Mouse (Mus musculus) thymus, adult 2 months (tissue): ENCODE results near the gene Gcnt7. TPM values are rescaled to one million over a fixed set of nuclear protein-coding genes. Genes with fewer than 3 reads are reported as not detected.

Source experiments
- DNase-seq: peaks from one replicate; pipeline ENCODE4 v3.0.0; 2021
- H3K27ac ChIP-seq: fragments of 200-500 bp; 2 replicates; pipeline ENCODE4 v1.5.1; 2012; ENCODE audit warnings: low read length, control low read depth; ENCODE audit not compliant: control insufficient read depth, insufficient read depth
- H3K27me3 ChIP-seq: fragments of 200-500 bp; 2 replicates; pipeline ENCODE4 v1.6.1; 2012; ENCODE audit warnings: mild to moderate bottlenecking, low read length, moderate library complexity, mixed read lengths; ENCODE audit not compliant: control insufficient read depth, insufficient read depth
- H3K36me3 ChIP-seq: fragments of 200-500 bp; 2 replicates; pipeline ENCODE4 v1.6.1; 2012; ENCODE audit warnings: mild to moderate bottlenecking, low read length, moderate library complexity; ENCODE audit not compliant: control insufficient read depth, insufficient read depth
- H3K4me1 ChIP-seq: fragments of 200-500 bp; replicated peaks from 2 replicates; pipeline ENCODE4 v1.6.1; 2012; ENCODE audit warnings: low read length; ENCODE audit not compliant: control insufficient read depth, insufficient read depth
- H3K4me3 ChIP-seq: fragments of 200-500 bp; 2 replicates; pipeline ENCODE4 v1.5.1; 2012; ENCODE audit warnings: mild to moderate bottlenecking, low read length, control low read depth, moderate library complexity; ENCODE audit not compliant: control insufficient read depth, insufficient read depth
- CTCF ChIP-seq: fragments of 200-500 bp; IDR thresholded peaks from 2 replicates; pipeline ENCODE4 v1.5.1; 2012; ENCODE audit warnings: mild to moderate bottlenecking, control low read depth, low read length, moderate library complexity, borderline replicate concordance; ENCODE audit not compliant: control insufficient read depth, poor library complexity, insufficient read depth; ENCODE audit errors: extremely low read depth
- POLR2A ChIP-seq: fragments of 200-500 bp; IDR thresholded peaks from 2 replicates; pipeline ENCODE4 v1.6.1; 2012; ENCODE audit warnings: mild to moderate bottlenecking, low read length, control low read depth, moderate library complexity; ENCODE audit not compliant: control insufficient read depth, poor library complexity, insufficient read depth; ENCODE audit errors: extremely low read depth
- WGBS: fragments of 180-500 bp; shearing (Covaris S2); methylation state at CpG from one replicate; pipeline ENCODE4 v1.1.7; 2018; 5-methylcytosine and 5-hydroxymethylcytosine counted together
- polyA plus RNA-seq: library from polyadenylated mRNA; depleted of rRNA; stranded (reverse); fragments of >200 nt; gene quantifications from 2 replicates; pipeline ENCODE4 v1.2.3, GENCODE M21; 2012

The Gcnt7 gene
- polyA plus RNA-seq, 1 experiment: not detected

- WGBS: 94% methylated on average over 4 of the region's 4 CpGs
- Histone ChIP-seq H3K36me3 (peaks cover 59% of the 10 kb centered on the region), H3K27me3 (no peaks in the 10 kb centered on the region), H3K4me1 (peaks cover 19% of the 10 kb centered on the region), H3K27ac (no peak overlapping the region), H3K4me3 (no peak overlapping the region)
- no peak for TF ChIP-seq CTCF
- TF ChIP-seq POLR2A: no peak
- DNase-seq: no peak
Observed at GRCm38 (mm10) chr2:172448329-172448728, 10.1 kb downstream of the Gcnt7 start.

DNA sequence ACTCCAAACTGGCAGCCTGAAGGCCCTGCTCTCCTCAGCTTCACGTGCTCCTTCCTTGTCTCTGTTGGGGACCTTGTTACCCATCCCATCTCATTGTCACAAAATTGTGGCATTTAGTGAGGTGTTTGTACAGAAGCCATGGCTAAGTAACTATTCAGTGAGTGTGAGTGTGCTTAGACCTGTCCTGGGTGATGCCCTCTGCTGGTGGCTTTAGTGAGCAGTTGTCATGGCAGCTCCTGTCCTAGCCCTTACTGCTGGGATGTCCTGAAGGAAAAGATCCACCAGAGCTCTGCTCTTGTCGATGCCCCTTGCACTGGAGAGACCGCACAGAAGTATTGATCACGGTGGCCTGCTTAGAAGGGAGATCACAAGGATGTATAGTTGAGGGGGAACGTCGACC, 11.1 kb downstream of the Gcnt7 start:
- no peaks in the 10 kb centered on the region for H3K27me3 ChIP-seq
- TF ChIP-seq CTCF (0 out of 2 replicates have a peak, but pooled peaks have one; percentile 26), POLR2A (no peak)
- WGBS: 92% methylated on average over 6 of the region's 6 CpGs
- DNase-seq: peak; percentile 52
- H3K4me3 ChIP-seq: no peak overlapping the region
- H3K36me3 ChIP-seq: peaks cover 51% of the 10 kb centered on the region
- H3K27ac ChIP-seq: no peak overlapping the region
- peaks cover 19% of the 10 kb centered on the region for H3K4me1 ChIP-seq

- TF ChIP-seq CTCF (no peak), POLR2A (no peak)
- Histone ChIP-seq H3K27ac (no peak overlapping the region), H3K36me3 (peaks cover 41% of the 10 kb centered on the region), H3K4me1 (peaks cover 17% of the 10 kb centered on the region), H3K27me3 (no peaks in the 10 kb centered on the region), H3K4me3 (no peak overlapping the region)
- WGBS: 96% methylated on average over 4 of the region's 4 CpGs
- no peak for DNase-seq
Observed at GRCm38 (mm10) chr2:172445617-172446016, 12.8 kb downstream of the Gcnt7 start.

- DNase-seq: no peak
- peak overlapping the region; percentile 58; the same call in 1 of the 2 replicates for H3K27ac ChIP-seq
- peaks cover 32% of the 10 kb centered on the region for H3K4me1 ChIP-seq
- 28% methylated on average over 6 of the region's 6 CpGs for WGBS
- peak overlapping the region; percentile 87 for H3K4me3 ChIP-seq
- no peak for TF ChIP-seq CTCF
- TF ChIP-seq POLR2A: no peak
- no peaks in the 10 kb centered on the region for H3K27me3 ChIP-seq
- peaks cover 11% of the 10 kb centered on the region for H3K36me3 ChIP-seq
Observed at GRCm38 (mm10) chr2:172441176-172441575, 17.2 kb downstream of the Gcnt7 start.

DNA sequence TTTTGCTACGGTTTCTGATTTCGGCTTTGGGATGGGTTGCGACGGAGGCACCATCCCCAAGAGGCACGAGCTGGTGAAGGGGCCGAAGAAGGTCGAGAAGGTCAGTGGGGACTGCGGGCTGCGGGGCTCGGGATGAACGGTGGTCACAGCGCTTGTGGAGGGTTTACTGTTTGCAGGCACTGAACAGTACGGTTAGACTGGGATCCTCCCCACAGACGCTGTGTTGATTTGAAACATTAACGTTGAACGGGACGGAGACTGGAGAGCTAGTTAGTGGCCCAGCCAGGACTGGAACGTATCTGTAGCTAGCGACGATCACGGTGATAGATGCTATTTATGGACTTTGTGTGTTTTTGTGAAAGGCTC, 17.8 kb downstream of the Gcnt7 start:
- no peaks in the 10 kb centered on the region for H3K27me3 ChIP-seq
- no peak for DNase-seq
- WGBS: 0% methylated on average over 21 of the region's 21 CpGs
- peaks cover 36% of the 10 kb centered on the region for H3K4me1 ChIP-seq
- H3K27ac ChIP-seq: peak overlapping the region; percentile 58
- TF ChIP-seq POLR2A (no peak), CTCF (no peak)
- H3K36me3 ChIP-seq: peaks cover 6% of the 10 kb centered on the region
- H3K4me3 ChIP-seq: peak overlapping the region; percentile 87

DNA sequence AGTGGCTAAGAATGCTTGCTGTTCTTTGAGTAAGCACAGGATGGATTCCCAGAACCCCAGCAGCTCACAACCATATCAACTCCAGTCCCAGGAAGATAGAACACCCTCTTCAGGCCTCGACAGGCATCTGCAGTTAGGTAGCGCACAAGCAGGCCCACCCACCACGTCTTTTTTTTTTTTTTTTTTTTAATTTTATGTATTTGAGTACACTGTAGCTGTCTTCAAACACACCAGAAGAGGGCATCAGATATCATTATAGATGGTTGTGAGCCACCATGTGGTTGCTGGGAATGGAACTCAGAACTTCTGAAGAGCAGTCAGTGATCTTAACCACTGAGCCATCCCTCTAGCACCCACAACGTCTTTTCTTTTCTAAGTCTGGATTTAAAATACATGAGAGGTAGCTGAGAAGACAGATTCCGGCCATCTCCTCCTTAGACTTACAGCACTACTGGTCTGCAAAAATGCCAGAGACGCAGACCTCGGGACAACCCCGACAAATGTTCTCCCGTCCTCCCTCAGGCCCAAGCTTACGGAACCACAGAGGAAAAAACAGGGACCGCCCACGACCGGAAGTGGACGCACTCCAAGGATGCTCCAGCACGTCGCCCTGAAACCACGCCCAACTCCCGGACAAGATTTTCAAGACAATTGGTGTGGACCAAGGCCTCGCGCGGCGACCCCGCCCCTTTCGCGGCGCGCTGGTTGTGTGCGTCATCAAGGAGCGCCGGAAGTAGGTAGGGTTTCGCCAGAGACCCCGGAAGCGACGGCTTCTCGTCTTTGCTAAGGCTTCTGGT, 18.4 kb downstream of the Gcnt7 start, which contains the start of gene Rtf2:
Gene Rtf2, plus strand, starts transcription at position 714 of the 797 bp plus-strand sequence.
- WGBS: 4% methylated on average over 35 of the region's 35 CpGs
- peaks cover 41% of the 10 kb centered on the region for H3K4me1 ChIP-seq
- TF ChIP-seq CTCF (0 out of 2 replicates have a peak, but pooled peaks have one; percentile 34), POLR2A (peak; percentile 64; the same call in 1 of the 2 replicates)

GRCm38 (mm10) chr2:172437371-172437952, 20.9 kb downstream of the Gcnt7 start:
- Histone ChIP-seq H3K4me3 (no peak overlapping the region), H3K4me1 (peaks cover 56% of the 10 kb centered on the region), H3K27me3 (no peaks in the 10 kb centered on the region), H3K27ac (peak overlapping the region; percentile 84), H3K36me3 (no peaks in the 10 kb centered on the region)
- no peak for DNase-seq
- 13% methylated on average over 16 of the region's 16 CpGs for WGBS
- TF ChIP-seq POLR2A (no peak), CTCF (no peak)

More for the DNA sequence above, 18.4 kb downstream of the Gcnt7 start, which contains the start of gene Rtf2:
- no peaks in the 10 kb centered on the region for H3K27me3 ChIP-seq
- H3K36me3 ChIP-seq: no peaks in the 10 kb centered on the region; the same call in 1 of the 2 replicates
- H3K27ac ChIP-seq: peak within 1 kb of the TSS; percentile 58
- peak; percentile 97 for DNase-seq
- peak within 1 kb of the TSS; percentile 87 for H3K4me3 ChIP-seq
